Mouse (Mus musculus): Measurements from ENCODE around the gene Rpl3l. TPM values are rescaled to one million over a fixed set of nuclear protein-coding genes. Genes with fewer than 3 reads are reported as not detected.

The Rpl3l gene
- polyA plus RNA-seq, 1 experiment: 0.19 TPM

GRCm38 (mm10) chr17:24742307-24742706, 14.7 kb downstream of the Rpl3l start:
- DNase-seq (ENCODE audit: low spot score): no peak

- no peak for DNase-seq (ENCODE audit: low spot score)
These were observed 16.3 kb downstream of the Rpl3l start for GRCm38 (mm10) chr17:24743896-24744295.

GRCm38 (mm10) chr17:24744381-24744780, 16.8 kb downstream of the Rpl3l start:
- DNase-seq (ENCODE audit: low spot score): no peak

- no peak for DNase-seq (ENCODE audit: low spot score)
These were observed 18.2 kb downstream of the Rpl3l start for GRCm38 (mm10) chr17:24745526-24746497.

GRCm38 (mm10) chr17:24746986-24747385, 19.4 kb downstream of the Rpl3l start:
- DNase-seq (ENCODE audit: low spot score): no peak

GRCm38 (mm10) chr17:24751528-24751927, 23.9 kb downstream of the Rpl3l start:
- DNase-seq (ENCODE audit: low spot score): no peak

- no peak for DNase-seq (ENCODE audit: low spot score)
These were observed 25.1 kb downstream of the Rpl3l start, which contains the start of gene Hs3st6 for GRCm38 (mm10) chr17:24752415-24753394. TSS of gene Hs3st6 (plus strand) at chr17:24752988.

- DNase-seq (ENCODE audit: low spot score): no peak
These were observed 29.8 kb downstream of the Rpl3l start for GRCm38 (mm10) chr17:24757394-24757793.

GRCm38 (mm10) chr17:24761121-24761520, 33.5 kb downstream of the Rpl3l start:
- DNase-seq (ENCODE audit: low spot score): no peak

- DNase-seq (ENCODE audit: low spot score): no peak
These were observed 37.6 kb downstream of the Rpl3l start for GRCm38 (mm10) chr17:24765016-24765905.

- no peak for DNase-seq (ENCODE audit: low spot score)
These were observed 38.8 kb downstream of the Rpl3l start for GRCm38 (mm10) chr17:24766266-24766875.

GRCm38 (mm10) chr17:24769146-24769545, 41.5 kb downstream of the Rpl3l start:
- DNase-seq (ENCODE audit: low spot score): no peak

GRCm38 (mm10) chr17:24773241-24773640, 45.6 kb downstream of the Rpl3l start:
- DNase-seq (ENCODE audit: low spot score): no peak

- no peak for DNase-seq (ENCODE audit: low spot score)
These were observed 47.6 kb downstream of the Rpl3l start for GRCm38 (mm10) chr17:24775173-24775572.

- DNase-seq (ENCODE audit: low spot score): no peak
These were observed 49.5 kb downstream of the Rpl3l start for GRCm38 (mm10) chr17:24777073-24777472.

GRCm38 (mm10) chr17:24780821-24781220, 53.2 kb downstream of the Rpl3l start:
- DNase-seq (ENCODE audit: low spot score): no peak
